Mouse (Mus musculus) lung, adult 2 months (tissue): ENCODE measurements at regions not wholly inside any gene's neighbourhood (a gene's known extent, or its start where the extent isn't known, plus 50 kb on each side); places are given as distances from the start of the nearest gene placed in this dataset.

Source experiments
- CTCF ChIP-seq: fragments of 200-500 bp; IDR thresholded peaks from 2 replicates; pipeline ENCODE4 v1.5.1; 2011; ENCODE audit warnings: mild to moderate bottlenecking, low read length, control low read depth; ENCODE audit not compliant: insufficient read depth
- POLR2A ChIP-seq: fragments of 200-500 bp; IDR thresholded peaks from 2 replicates; pipeline ENCODE4 v1.6.1; 2011; ENCODE audit warnings: low read depth, mild to moderate bottlenecking, control low read depth, low read length, borderline replicate concordance; ENCODE audit errors: extremely low read depth

DNA sequence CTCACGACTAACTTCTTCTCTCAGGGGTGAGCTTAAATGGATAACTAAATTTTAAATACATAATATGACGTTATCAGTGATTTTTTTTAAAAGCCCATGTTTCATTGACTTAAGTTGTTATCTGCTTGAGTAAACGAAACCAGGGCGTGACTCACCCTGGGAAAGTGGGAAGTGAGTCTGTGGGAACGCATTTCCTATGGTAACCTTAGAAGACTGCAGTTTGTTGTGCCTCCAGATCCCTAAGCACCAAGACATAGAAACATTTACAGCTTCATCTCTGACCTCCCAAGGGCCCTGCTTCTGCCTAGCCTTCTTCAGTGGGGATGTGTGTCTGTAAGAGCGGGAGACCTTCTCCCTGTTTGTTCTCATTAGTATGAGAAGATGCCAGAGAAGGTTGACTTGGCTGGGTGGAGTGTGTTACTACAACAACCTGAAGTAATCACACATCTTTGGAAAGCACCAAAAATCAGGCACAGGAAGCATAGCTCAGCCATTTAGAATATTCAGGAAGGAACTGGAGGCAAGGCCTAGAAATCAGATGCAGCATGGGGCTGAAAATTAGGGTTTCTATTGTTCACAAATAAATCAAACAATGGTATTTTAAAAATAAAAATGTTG is 207.1 kb upstream of the Zpld1 start:
- TF ChIP-seq CTCF (no peak), POLR2A (no peak)
